Mouse (Mus musculus): Measurements from ENCODE around the gene Gemin7. TPM values are rescaled to one million over a fixed set of nuclear protein-coding genes. Genes with fewer than 3 reads are reported as not detected.

Gemin7 gene
- polyA plus RNA-seq, 2 experiments: 70.6 to 171 TPM

DNA sequence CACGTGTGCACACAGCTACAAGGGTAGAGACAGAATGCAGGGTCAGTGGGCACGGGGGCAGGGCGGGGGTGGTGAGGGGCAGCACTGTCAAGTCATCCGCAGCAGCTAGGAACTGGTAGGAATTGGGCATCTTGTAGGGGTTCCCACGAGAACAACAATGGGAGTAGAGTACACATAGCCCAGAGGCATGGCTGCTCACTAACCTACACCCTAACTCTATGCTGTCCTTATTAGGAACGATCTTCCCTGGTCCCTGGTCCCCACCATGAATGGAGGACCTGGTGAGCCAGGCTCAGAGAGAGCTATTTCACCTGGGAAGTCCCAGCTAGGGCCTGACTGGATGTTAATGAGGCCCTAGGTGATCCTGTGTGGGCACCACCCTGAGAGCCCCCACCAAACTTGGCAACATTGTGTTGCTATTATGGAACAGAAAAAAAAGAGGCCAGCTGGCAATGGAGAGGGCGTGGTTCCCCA is 35.7 kb downstream of the Gemin7 start:
- 80% methylated on average over 7 of the region's 7 CpGs for WGBS
- no peak for ATAC-seq (ENCODE audit: low FRiP score, low read depth)
- no peak for DNase-seq (ENCODE audit: low spot score)

GRCm38 (mm10) chr7:19540771-19541566 is 36.4 kb downstream of the Gemin7 start:
- no peak overlapping the region for H3K9ac ChIP-seq (ENCODE audit: low read depth, low read length, severe bottlenecking)
- ATAC-seq (ENCODE audit: low FRiP score, low read depth) (no peak), DNase-seq (ENCODE audit: low spot score) (no peak)
- TF ChIP-seq POLR2A (IDR thresholded peaks at IDR 0.05; ENCODE audit: borderline replicate concordance, extremely low read depth, insufficient read depth, insufficient read length): no peak
- no peaks in the 10 kb centered on the region for H3K4me1 ChIP-seq (ENCODE audit: control insufficient read depth, insufficient read depth, low read length)
- H3K9me3 ChIP-seq (ENCODE audit: control insufficient read depth, low read length): no peaks in the 10 kb centered on the region
- H3K4me3 ChIP-seq (replicated peaks; ENCODE audit: low read length): no peak overlapping the region
- WGBS: 86% methylated on average over 2 of the region's 2 CpGs
- no peak overlapping the region for H3K4me2 ChIP-seq (replicated peaks; ENCODE audit: low read depth, low read length, severe bottlenecking)
- no peak overlapping the region for H3K27ac ChIP-seq (replicated peaks; ENCODE audit: low read depth, low read length)
- no peaks in the 10 kb centered on the region for H3K27me3 ChIP-seq (ENCODE audit: control insufficient read depth, insufficient read depth, low read length)
- 0 out of 2 replicates have a peak, but pooled peaks cover 6% of the 10 kb centered on the region for H3K36me3 ChIP-seq (ENCODE audit: control insufficient read depth, insufficient read depth, low read length)

More for the DNA sequence above, 35.7 kb downstream of the Gemin7 start:
- H3K4me1 ChIP-seq (ENCODE audit: control insufficient read depth, insufficient read depth, low read length): no peaks in the 10 kb centered on the region
- no peak overlapping the region for H3K27ac ChIP-seq (replicated peaks; ENCODE audit: low read depth, low read length)
- no peak overlapping the region for H3K4me3 ChIP-seq (replicated peaks; ENCODE audit: low read length)
- 0 out of 2 replicates have a peak, but pooled peaks cover 6% of the 10 kb centered on the region for H3K36me3 ChIP-seq (ENCODE audit: control insufficient read depth, insufficient read depth, low read length)
- H3K27me3 ChIP-seq (ENCODE audit: control insufficient read depth, insufficient read depth, low read length): no peaks in the 10 kb centered on the region
- no peak overlapping the region for H3K4me2 ChIP-seq (replicated peaks; ENCODE audit: low read depth, low read length, severe bottlenecking)
- no peaks in the 10 kb centered on the region for H3K9me3 ChIP-seq (ENCODE audit: control insufficient read depth, low read length)
- H3K9ac ChIP-seq (ENCODE audit: low read depth, low read length, severe bottlenecking): no peak overlapping the region
- no peak for TF ChIP-seq POLR2A (IDR thresholded peaks at IDR 0.05; ENCODE audit: borderline replicate concordance, extremely low read depth, insufficient read depth, insufficient read length)

DNA sequence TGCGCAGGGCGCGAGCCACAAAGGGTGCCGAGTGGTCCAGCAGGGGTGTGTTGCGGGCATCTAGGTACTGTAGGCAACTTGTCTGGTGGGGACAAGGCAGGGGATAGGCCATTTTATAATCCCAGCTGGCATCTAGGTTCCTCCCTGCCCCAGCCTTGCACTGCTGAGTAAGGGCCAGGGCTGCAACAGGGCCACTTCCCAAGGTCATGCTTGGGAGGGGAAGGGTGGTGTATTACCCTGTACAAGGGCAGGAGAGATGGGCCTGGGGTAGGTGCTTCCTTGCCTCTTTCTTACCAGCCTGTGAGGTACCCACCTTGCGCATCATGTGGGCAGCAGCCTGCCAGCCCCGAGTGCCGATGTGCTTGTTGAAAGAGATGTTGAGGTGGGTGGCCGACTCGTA is 42.7 kb downstream of the Gemin7 start:
- Histone ChIP-seq H3K4me1 (ENCODE audit: control insufficient read depth, insufficient read depth, low read length) (no peaks in the 10 kb centered on the region), H3K4me3 (replicated peaks; ENCODE audit: low read length) (no peak overlapping the region), H3K36me3 (ENCODE audit: control insufficient read depth, insufficient read depth, low read length) (peaks cover 59% of the 10 kb centered on the region), H3K27ac (replicated peaks; ENCODE audit: low read depth, low read length) (no peak overlapping the region), H3K4me2 (replicated peaks; ENCODE audit: low read depth, low read length, severe bottlenecking) (no peak overlapping the region), H3K27me3 (ENCODE audit: control insufficient read depth, insufficient read depth, low read length) (no peaks in the 10 kb centered on the region), H3K9me3 (ENCODE audit: control insufficient read depth, low read length) (no peaks in the 10 kb centered on the region), H3K9ac (ENCODE audit: low read depth, low read length, severe bottlenecking) (no peak overlapping the region)
- no peak for TF ChIP-seq POLR2A (IDR thresholded peaks at IDR 0.05; ENCODE audit: borderline replicate concordance, extremely low read depth, insufficient read depth, insufficient read length)
- ATAC-seq (ENCODE audit: low FRiP score, low read depth) (no peak), DNase-seq (ENCODE audit: low spot score) (no peak)
- WGBS: 93% methylated on average over 10 of the region's 10 CpGs

- DNase-seq (ENCODE audit: low spot score) (no peak), ATAC-seq (ENCODE audit: low FRiP score, low read depth) (no peak)
- H3K4me1 ChIP-seq (ENCODE audit: control insufficient read depth, insufficient read depth, low read length): no peaks in the 10 kb centered on the region
- no peak overlapping the region for H3K27ac ChIP-seq (replicated peaks; ENCODE audit: low read depth, low read length)
- WGBS: 90% methylated on average over 14 of the region's 14 CpGs
- no peak overlapping the region for H3K4me2 ChIP-seq (replicated peaks; ENCODE audit: low read depth, low read length, severe bottlenecking)
- H3K27me3 ChIP-seq (ENCODE audit: control insufficient read depth, insufficient read depth, low read length): no peaks in the 10 kb centered on the region
- H3K9me3 ChIP-seq (ENCODE audit: control insufficient read depth, low read length): no peaks in the 10 kb centered on the region
- 0 out of 2 replicates have a peak overlapping the region, but pooled peaks have one; percentile 2 for H3K9ac ChIP-seq (ENCODE audit: low read depth, low read length, severe bottlenecking)
- no peak for TF ChIP-seq POLR2A (IDR thresholded peaks at IDR 0.05; ENCODE audit: borderline replicate concordance, extremely low read depth, insufficient read depth, insufficient read length)
- peaks cover 66% of the 10 kb centered on the region for H3K36me3 ChIP-seq (ENCODE audit: control insufficient read depth, insufficient read depth, low read length)
- no peak overlapping the region for H3K4me3 ChIP-seq (replicated peaks; ENCODE audit: low read length)
These were observed 45.2 kb downstream of the Gemin7 start for GRCm38 (mm10) chr7:19532240-19532639.

- H3K4me1 ChIP-seq (ENCODE audit: control insufficient read depth, insufficient read depth, low read length): no peaks in the 10 kb centered on the region
- H3K27me3 ChIP-seq (ENCODE audit: control insufficient read depth, insufficient read depth, low read length): no peaks in the 10 kb centered on the region
- no peak overlapping the region for H3K9ac ChIP-seq (ENCODE audit: low read depth, low read length, severe bottlenecking)
- H3K4me2 ChIP-seq (replicated peaks; ENCODE audit: low read depth, low read length, severe bottlenecking): no peak overlapping the region
- no peak for TF ChIP-seq POLR2A (IDR thresholded peaks at IDR 0.05; ENCODE audit: borderline replicate concordance, extremely low read depth, insufficient read depth, insufficient read length)
- peaks cover 66% of the 10 kb centered on the region for H3K36me3 ChIP-seq (ENCODE audit: control insufficient read depth, insufficient read depth, low read length)
- no peaks in the 10 kb centered on the region for H3K9me3 ChIP-seq (ENCODE audit: control insufficient read depth, low read length)
- ATAC-seq (ENCODE audit: low FRiP score, low read depth) (no peak), DNase-seq (ENCODE audit: low spot score) (no peak)
- WGBS: 65% methylated on average over 10 of the region's 10 CpGs
- no peak overlapping the region for H3K27ac ChIP-seq (replicated peaks; ENCODE audit: low read depth, low read length)
- H3K4me3 ChIP-seq (replicated peaks; ENCODE audit: low read length): no peak overlapping the region
These were observed 46.3 kb downstream of the Gemin7 start for GRCm38 (mm10) chr7:19531077-19531476.

All from limb, embryonic 14.5 days (tissue).